Mouse (Mus musculus): Measurements from ENCODE around the gene Cdk5. TPM values are rescaled to one million over a fixed set of nuclear protein-coding genes. Genes with fewer than 3 reads are reported as not detected.
A peak's percentile ranks its signal among the peaks of the same experiment; 100 is the strongest.
"Not testable (repeated sequence)": the region's sequence is repeated elsewhere in the genome, so short reads cannot be mapped to it uniquely, and the experiment has no call there.

Cdk5 gene
- polyA plus RNA-seq, 2 experiments: 8.2 to 10.3 TPM

DNA sequence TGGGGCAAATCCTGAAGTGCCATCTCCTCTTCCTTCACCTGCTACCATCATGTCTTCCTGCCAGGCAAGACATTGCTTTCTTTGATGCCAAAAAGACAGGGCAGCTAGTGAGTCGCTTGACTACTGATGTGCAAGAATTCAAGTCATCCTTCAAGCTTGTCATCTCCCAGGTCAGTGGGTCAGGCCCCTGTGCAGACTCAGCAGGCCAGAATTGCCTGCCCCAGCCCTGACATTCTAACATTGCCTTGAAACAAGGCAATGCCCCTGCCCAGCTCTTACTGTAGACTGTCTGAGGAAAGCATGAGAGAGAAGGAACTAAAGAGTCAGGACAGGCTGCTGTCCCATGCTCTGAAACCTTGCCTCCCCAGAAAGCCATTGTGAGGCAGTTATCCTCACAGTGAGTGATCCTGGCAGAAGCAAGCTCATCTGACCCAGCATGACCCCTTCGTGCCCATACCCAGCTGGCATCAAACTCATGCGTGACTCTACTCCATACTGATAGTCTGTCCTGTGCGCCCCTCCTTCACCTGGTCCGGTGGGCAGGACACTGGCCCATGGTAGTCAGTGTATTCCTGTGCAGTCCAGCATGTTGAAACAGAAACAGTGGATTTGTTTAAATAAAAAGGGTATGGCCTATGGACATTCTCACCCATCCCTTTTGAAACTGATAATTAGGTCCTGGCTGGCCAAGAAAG lies 22.3 kb downstream of the Cdk5 start:
- Histone ChIP-seq H3K4me3 (ENCODE audit: insufficient read depth in 1 of 2, low read depth in 2 of 2, low read length in 2 of 2) (no peak overlapping the region), H3K4me2 (ENCODE audit: low read depth) (no peak overlapping the region), H3K9ac (replicated peaks) (no peak overlapping the region), H3K9me3 (ENCODE audit: control insufficient read depth, low read length) (no peaks in the 10 kb centered on the region), H3K27me3 (ENCODE audit: control insufficient read depth, insufficient read depth, low read length) (no peaks in the 10 kb centered on the region), H3K27ac (no peak overlapping the region), H3K4me1 (replicated peaks; ENCODE audit: control insufficient read depth in 2 of 2, insufficient read depth in 2 of 2, low read length in 1 of 2) (0 out of 4 replicates have a peak, but pooled peaks cover 0 to 2% of the 10 kb centered on the region in 2 experiments), H3K36me3 (replicated peaks; ENCODE audit: control insufficient read depth, insufficient read depth, low read depth) (no peaks in the 10 kb centered on the region)
- DNase-seq (ENCODE audit: low read depth in 3 of 3, low spot score in 3 of 3): no peak
- WGBS (ENCODE audit: insufficient replicate concordance): 78% methylated on average over 5 of the region's 5 CpGs
- no peak for TF ChIP-seq CTCF (IDR thresholded peaks at IDR 0.05; ENCODE audit: low read depth)
- no peak for TF ChIP-seq EP300 (IDR thresholded peaks at IDR 0.05; ENCODE audit: low read depth)
- ATAC-seq (ENCODE audit: insufficient read depth): no peak

DNA sequence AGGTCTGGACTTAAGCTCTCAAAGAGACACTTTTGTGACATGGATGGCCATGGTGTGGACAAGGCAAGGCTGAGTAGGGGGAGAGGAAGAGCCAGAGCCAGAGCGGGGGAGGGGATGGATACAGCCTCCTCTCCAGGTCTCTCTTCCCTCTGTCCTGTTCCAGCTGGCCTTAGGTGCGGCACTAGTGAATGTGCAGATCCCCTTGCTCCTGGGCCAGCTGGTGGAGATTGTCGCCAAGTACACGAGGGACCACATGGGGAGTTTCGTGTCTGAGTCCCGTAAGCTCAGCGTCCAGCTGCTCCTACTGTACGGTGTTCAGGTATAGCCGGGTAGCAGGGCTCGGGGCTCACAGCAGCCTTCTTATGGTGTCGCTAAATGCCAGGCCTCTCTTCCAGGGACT lies 23.0 kb downstream of the Cdk5 start:
- Histone ChIP-seq H3K9ac (replicated peaks) (no peak overlapping the region), H3K27me3 (ENCODE audit: control insufficient read depth, insufficient read depth, low read length) (no peaks in the 10 kb centered on the region), H3K4me1 (replicated peaks; ENCODE audit: control insufficient read depth in 2 of 2, insufficient read depth in 2 of 2, low read length in 1 of 2) (peaks cover under 1 to 2% of the 10 kb centered on the region in 2 experiments; a peak in 1 of 4 replicates), H3K4me2 (ENCODE audit: low read depth) (no peak overlapping the region), H3K27ac (no peak overlapping the region), H3K9me3 (ENCODE audit: control insufficient read depth, low read length) (no peaks in the 10 kb centered on the region), H3K4me3 (ENCODE audit: insufficient read depth in 1 of 2, low read depth in 2 of 2, low read length in 2 of 2) (no peak overlapping the region), H3K36me3 (replicated peaks; ENCODE audit: control insufficient read depth, insufficient read depth, low read depth) (no peaks in the 10 kb centered on the region)
- 83% methylated on average over 11 of the region's 11 CpGs for WGBS (ENCODE audit: insufficient replicate concordance)
- ATAC-seq (ENCODE audit: insufficient read depth): no peak
- no peak for TF ChIP-seq EP300 (IDR thresholded peaks at IDR 0.05; ENCODE audit: low read depth)
- TF ChIP-seq CTCF (IDR thresholded peaks at IDR 0.05; ENCODE audit: low read depth): no peak
- DNase-seq (ENCODE audit: low read depth in 3 of 3, low spot score in 3 of 3): no peak

DNA sequence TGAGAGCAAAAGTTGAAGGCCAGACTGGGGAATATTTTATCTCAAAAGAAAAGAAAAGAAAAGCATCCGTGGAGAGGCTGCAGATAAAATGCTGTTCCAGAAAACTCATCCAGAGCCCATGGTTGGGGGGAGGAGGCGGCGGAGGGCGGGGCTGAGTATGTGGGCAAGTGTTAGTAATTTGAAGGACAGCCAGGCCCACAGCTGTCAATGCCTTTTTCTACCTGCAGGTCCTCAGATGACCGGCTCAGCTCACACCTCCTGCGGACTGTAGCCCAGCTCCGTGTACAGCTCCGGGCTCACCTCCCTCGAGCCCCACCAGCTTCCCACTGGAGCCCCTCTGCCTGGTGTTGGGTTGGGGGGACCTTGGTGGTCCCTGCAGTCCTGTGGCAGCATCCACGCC lies 23.6 kb downstream of the Cdk5 start:
- H3K27me3 ChIP-seq (ENCODE audit: control insufficient read depth, insufficient read depth, low read length): no peaks in the 10 kb centered on the region
- no peak overlapping the region for H3K4me2 ChIP-seq (ENCODE audit: low read depth)
- no peak overlapping the region for H3K4me3 ChIP-seq (ENCODE audit: insufficient read depth in 1 of 2, low read depth in 2 of 2, low read length in 2 of 2)
- no peak for DNase-seq (ENCODE audit: low read depth in 3 of 3, low spot score in 3 of 3)
- ATAC-seq (ENCODE audit: insufficient read depth): no peak
- no peaks in the 10 kb centered on the region for H3K36me3 ChIP-seq (replicated peaks; ENCODE audit: control insufficient read depth, insufficient read depth, low read depth)
- no peak for TF ChIP-seq CTCF (IDR thresholded peaks at IDR 0.05; ENCODE audit: low read depth)
- TF ChIP-seq EP300 (IDR thresholded peaks at IDR 0.05; ENCODE audit: low read depth): no peak
- no peak overlapping the region for H3K27ac ChIP-seq
- H3K9me3 ChIP-seq (ENCODE audit: control insufficient read depth, low read length): no peaks in the 10 kb centered on the region
- peaks cover 2 to 7% of the 10 kb centered on the region in 2 experiments; a peak in 2 of 4 replicates for H3K4me1 ChIP-seq (replicated peaks; ENCODE audit: control insufficient read depth in 2 of 2, insufficient read depth in 2 of 2, low read length in 1 of 2)
- WGBS (ENCODE audit: insufficient replicate concordance): 73% methylated on average over 10 of the region's 10 CpGs
- no peak overlapping the region for H3K9ac ChIP-seq (replicated peaks)

DNA sequence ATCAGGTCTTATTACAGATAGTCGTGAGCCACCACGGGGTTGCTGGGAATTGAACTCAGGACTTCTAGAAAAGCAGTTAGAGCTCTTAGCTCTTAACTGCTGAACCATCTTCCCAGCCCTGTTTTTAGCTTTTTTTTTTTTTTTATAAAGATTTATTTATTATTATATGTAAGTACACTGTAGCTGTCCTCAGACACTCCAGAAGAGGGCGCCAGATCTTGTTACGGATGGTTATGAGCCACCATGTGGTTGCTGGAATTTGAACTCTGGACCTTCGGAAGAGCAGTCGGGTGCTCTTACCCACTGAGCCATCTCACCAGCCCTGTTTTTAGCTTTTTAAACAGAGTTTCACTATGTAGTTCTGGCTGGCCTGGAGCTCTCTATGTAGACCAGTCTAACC lies 27.1 kb downstream of the Cdk5 start:
- not testable (repeated sequence) for H3K9me3 ChIP-seq (ENCODE audit: control insufficient read depth, low read length); H3K9ac ChIP-seq (replicated peaks); ATAC-seq (ENCODE audit: insufficient read depth); H3K27me3 ChIP-seq (ENCODE audit: control insufficient read depth, insufficient read depth, low read length); DNase-seq (ENCODE audit: low read depth in 3 of 3, low spot score in 3 of 3); H3K4me2 ChIP-seq (ENCODE audit: low read depth); H3K36me3 ChIP-seq (replicated peaks; ENCODE audit: control insufficient read depth, insufficient read depth, low read depth); H3K27ac ChIP-seq; H3K4me3 ChIP-seq (ENCODE audit: insufficient read depth in 1 of 2, low read depth in 2 of 2, low read length in 2 of 2)
- TF ChIP-seq CTCF (IDR thresholded peaks at IDR 0.05; ENCODE audit: low read depth): peak; percentile 41
- peaks cover 10 to 12% of the 10 kb centered on the region in 2 experiments; a peak in 3 of 4 replicates for H3K4me1 ChIP-seq (replicated peaks; ENCODE audit: control insufficient read depth in 2 of 2, insufficient read depth in 2 of 2, low read length in 1 of 2)
- 74% methylated on average over 6 of the region's 6 CpGs for WGBS (ENCODE audit: insufficient replicate concordance)

DNA sequence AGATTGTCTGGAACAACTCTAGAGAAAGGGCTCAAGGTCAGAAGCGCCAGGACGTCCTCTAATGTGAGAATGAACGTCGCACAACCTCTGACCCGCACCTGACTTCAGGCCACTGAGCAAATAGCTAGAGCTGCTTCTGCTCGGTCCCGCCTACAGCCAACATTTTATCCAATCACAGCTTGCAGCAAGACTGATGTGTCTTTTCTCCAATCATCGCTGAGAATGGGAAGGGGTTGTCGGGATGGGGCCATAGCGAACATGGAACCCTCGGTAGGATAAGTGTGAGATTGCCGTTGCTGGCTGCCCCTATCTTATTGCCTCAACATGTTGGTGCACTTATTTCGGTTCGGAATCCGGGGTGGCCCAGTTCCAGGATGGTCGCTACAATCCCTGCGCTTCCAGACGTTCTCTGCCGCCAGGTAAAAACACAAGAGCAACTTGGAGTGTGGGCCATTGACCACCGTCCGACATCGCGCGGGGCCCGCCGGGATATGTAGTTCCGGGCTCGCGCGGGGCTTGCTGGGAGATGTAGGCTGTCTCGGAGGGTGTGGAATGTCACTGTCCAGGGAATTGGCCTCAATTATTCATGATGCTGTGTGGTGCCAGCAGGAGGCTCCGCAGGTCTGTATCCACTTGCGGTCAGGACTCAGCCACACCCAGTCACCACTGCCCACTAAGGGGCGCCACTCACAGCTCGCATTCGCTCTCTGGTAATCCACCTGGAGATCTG lies 29.0 kb downstream of the Cdk5 start:
- WGBS (ENCODE audit: insufficient replicate concordance): 1% methylated on average over 36 of the region's 36 CpGs
- Histone ChIP-seq H3K9me3 (ENCODE audit: control insufficient read depth, low read length) (no peaks in the 10 kb centered on the region), H3K4me2 (ENCODE audit: low read depth) (peak overlapping the region; percentile 69), H3K36me3 (replicated peaks; ENCODE audit: control insufficient read depth, insufficient read depth, low read depth) (no peaks in the 10 kb centered on the region), H3K27me3 (ENCODE audit: control insufficient read depth, insufficient read depth, low read length) (no peaks in the 10 kb centered on the region), H3K27ac (peak overlapping the region; percentile 80), H3K4me3 (ENCODE audit: insufficient read depth in 1 of 2, low read depth in 2 of 2, low read length in 2 of 2) (peak overlapping the region; percentile 75 to 94), H3K4me1 (replicated peaks; ENCODE audit: control insufficient read depth in 2 of 2, insufficient read depth in 2 of 2, low read length in 1 of 2) (peaks cover 12 to 15% of the 10 kb centered on the region in 2 experiments; a peak in 3 of 4 replicates), H3K9ac (replicated peaks) (peak overlapping the region; percentile 70)
- TF ChIP-seq EP300 (IDR thresholded peaks at IDR 0.05; ENCODE audit: low read depth) (no peak), CTCF (IDR thresholded peaks at IDR 0.05; ENCODE audit: low read depth) (peak; percentile 85)
- peak; percentile 97 for ATAC-seq (ENCODE audit: insufficient read depth)
- peak; percentile 94 to 95 (median 94) for DNase-seq (ENCODE audit: low read depth in 3 of 3, low spot score in 3 of 3)
